Mouse (Mus musculus) testis, adult 2 months (tissue): ENCODE measurements around the gene Uts2r.

Experiments used
- CTCF ChIP-seq: fragments of 200-500 bp; IDR thresholded peaks from 2 replicates; pipeline ENCODE4 v1.5.1; 2012; ENCODE audit warnings: low read depth, mild to moderate bottlenecking, inconsistent platforms, low read length, moderate library complexity; ENCODE audit not compliant: control insufficient read depth, insufficient read depth, insufficient replicate concordance
- POLR2A ChIP-seq: fragments of 200-500 bp; IDR thresholded peaks from 2 replicates; pipeline ENCODE4 v1.6.1; 2012; ENCODE audit warnings: low read depth, mild to moderate bottlenecking, inconsistent platforms, low read length, moderate library complexity; ENCODE audit not compliant: control insufficient read depth

DNA sequence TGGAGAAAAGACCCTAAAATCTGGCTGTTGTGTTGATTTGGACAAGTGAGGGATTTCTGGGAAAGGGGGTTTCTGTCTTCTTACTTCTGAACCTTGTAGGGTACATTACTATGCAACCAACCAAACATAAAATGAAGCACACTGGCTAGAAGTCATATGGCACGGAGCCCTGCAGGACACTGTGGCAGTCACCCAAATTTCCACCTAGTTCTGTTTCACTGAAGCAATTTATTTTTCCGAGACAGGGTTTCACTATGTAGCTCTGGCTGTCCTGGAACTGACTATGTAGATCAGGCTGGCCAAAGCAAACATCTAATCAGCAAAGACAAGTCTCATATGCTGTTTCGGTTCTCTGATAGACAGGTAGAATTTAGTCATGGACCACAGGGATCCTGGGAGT, 29.6 kb downstream of the Uts2r start:
- no peak for TF ChIP-seq CTCF
- no peak for TF ChIP-seq POLR2A
